ENCODE assay signal across 26 mouse cellular contexts in the genomic region with DNA sequence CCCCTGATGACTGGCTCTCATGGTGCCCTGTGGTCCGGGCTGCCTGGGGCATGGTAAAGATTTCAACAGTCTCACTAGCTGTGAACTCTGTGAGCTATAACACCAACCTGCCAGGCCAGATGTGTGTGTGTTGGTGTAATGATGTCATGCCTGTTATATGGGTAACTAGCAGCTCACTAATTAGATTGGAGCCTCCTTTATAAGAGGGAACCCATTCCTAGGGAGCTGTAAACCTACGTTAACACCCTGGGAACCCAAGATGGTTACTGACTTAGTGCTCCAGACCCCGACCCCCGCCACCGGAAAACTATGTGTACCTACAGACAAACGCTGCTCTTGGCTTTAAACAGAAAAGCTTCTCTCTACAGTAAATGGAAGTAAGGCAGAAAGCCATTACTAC.
"Had no signal": no experiment of that assay in that cellular context is flagged by ENCODE, and none has a peak within 500 bp of the region (broad histone marks: within the 10 kb centered on the region; RNA-seq: fewer than 3 reads in every experiment).

No protein-coding gene starts in this region.

- H3K36me3 ChIP-seq: hindbrain, embryonic 10.5 days; hindbrain, embryonic 12.5 days; intestine, embryonic 15.5 days; liver, embryonic 13.5 days had no signal

- H3K9ac ChIP-seq: hindbrain, embryonic 12.5 days; hindbrain, embryonic 14.5 days; intestine, embryonic 15.5 days; liver, embryonic 13.5 days had no signal

- ATAC-seq: forebrain, embryonic 16.5 days; hindbrain, embryonic 16.5 days; inflammation-experienced regulatory T-cells, adult 6 months; intestine, embryonic 15.5 days; intestine, postnatal 0 days had no signal

- DNase-seq: gastrocnemius, adult 2 months; gastrocnemius, postnatal 10 days; gastrocnemius, postnatal 25 days; heart, adult 18-20 months; heart, postnatal 10 days; heart, postnatal 4 days; kidney, adult 18-20 months; kidney, adult 8-10 months; kidney, postnatal 10 days; kidney, postnatal 25 days; kidney, postnatal 4 days; left cerebral cortex, postnatal 4 days; liver; liver, embryonic 13.5 days had no signal

- H3K4me3 ChIP-seq: gastrocnemius, adult 2 months; hindbrain, embryonic 10.5 days; hindbrain, embryonic 12.5 days; intestine, embryonic 15.5 days; layer of hippocampus, adult 2 months; left cerebral cortex, adult 2 months; liver, embryonic 13.5 days had no signal

- H3K4me2 ChIP-seq: heart, embryonic 11.5 days; hindbrain, embryonic 12.5 days; hindbrain, embryonic 14.5 days; intestine, embryonic 15.5 days; liver, embryonic 11.5 days; liver, embryonic 13.5 days had no signal

- H3K9me3 ChIP-seq: intestine, embryonic 15.5 days; liver, embryonic 13.5 days had no signal

- H3K27me3 ChIP-seq: hindbrain, embryonic 12.5 days; intestine, embryonic 15.5 days; liver, embryonic 13.5 days had no signal

- H3K4me1 ChIP-seq: hindbrain, embryonic 10.5 days; hindbrain, embryonic 12.5 days; intestine, embryonic 15.5 days; liver, embryonic 13.5 days had no signal

- H3K27ac ChIP-seq: gastrocnemius, adult 2 months; hindbrain, embryonic 10.5 days; hindbrain, embryonic 12.5 days; hindbrain, embryonic 14.5 days; intestine, embryonic 15.5 days; layer of hippocampus, adult 2 months; left cerebral cortex, adult 2 months; liver, embryonic 13.5 days had no signal
